Mouse (Mus musculus): ENCODE data around the gene Vsig10. TPM values are rescaled to one million over a fixed set of nuclear protein-coding genes. Genes with fewer than 3 reads are reported as not detected.

The Vsig10 gene
- polyA plus RNA-seq (2015; fragmentation: Nextera tagmentation; extraction: Ambion mirVana) = 10.2 and 11.7 TPM in 2 replicates

- no peaks in the 10 kb centered on the region; the same call in 1 of the 2 replicates for H3K27me3 ChIP-seq
- H3K9ac ChIP-seq = peak within 1 kb of the TSS; percentile 78
- no peaks in the 10 kb centered on the region for H3K36me3 ChIP-seq
- ATAC-seq (ENCODE audit: insufficient number of reproducible peaks, low FRiP score, low TSS enrichment, low read depth) = peak; percentile 66
- H3K9me3 ChIP-seq = no peaks in the 10 kb centered on the region
- WGBS = under 1% methylated on average over 77 of the region's 81 CpGs
- peak within 1 kb of the TSS; percentile 98 for H3K4me2 ChIP-seq
- H3K27ac ChIP-seq = peak within 1 kb of the TSS; percentile 82
- H3K4me3 ChIP-seq = peak within 1 kb of the TSS; percentile 80
- peaks cover 14% of the 10 kb centered on the region for H3K4me1 ChIP-seq
These were observed at the start of gene Vsig10 for GRCm38 (mm10) chr5:117318741-117319629. TSS of gene Vsig10 (plus strand) at chr5:117319083.

DNA sequence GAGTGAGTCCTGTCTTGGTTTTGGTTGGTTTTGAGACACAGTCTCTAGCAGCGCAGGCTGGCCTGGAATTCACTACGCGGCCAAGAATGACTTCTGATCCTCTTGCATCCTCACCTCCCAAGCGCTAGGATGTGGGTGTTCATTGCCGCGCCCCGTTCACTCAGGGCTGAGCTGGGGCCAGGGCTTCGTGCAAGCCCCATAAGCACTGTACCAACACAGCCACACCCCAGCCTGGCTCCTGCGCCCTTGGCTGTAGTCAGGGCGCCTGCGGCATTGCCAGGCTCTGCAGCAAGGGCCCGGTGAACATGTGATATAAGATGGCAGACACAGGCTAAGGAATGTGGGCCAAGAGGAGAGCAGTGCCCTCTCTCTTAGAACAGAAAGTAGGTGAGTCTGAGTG is 49.5 kb upstream of the Vsig10 start:
- WGBS = 93% methylated on average over 12 of the region's 12 CpGs
- Histone ChIP-seq H3K4me2 (no peak overlapping the region), H3K4me3 (no peak overlapping the region), H3K9me3 (no peaks in the 10 kb centered on the region), H3K27ac (no peak overlapping the region), H3K4me1 (no peaks in the 10 kb centered on the region), H3K9ac (no peak overlapping the region), H3K36me3 (peaks cover 5% of the 10 kb centered on the region; the same call in 1 of the 2 replicates), H3K27me3 (no peaks in the 10 kb centered on the region)
- ATAC-seq (ENCODE audit: insufficient number of reproducible peaks, low FRiP score, low TSS enrichment, low read depth) = no peak

DNA sequence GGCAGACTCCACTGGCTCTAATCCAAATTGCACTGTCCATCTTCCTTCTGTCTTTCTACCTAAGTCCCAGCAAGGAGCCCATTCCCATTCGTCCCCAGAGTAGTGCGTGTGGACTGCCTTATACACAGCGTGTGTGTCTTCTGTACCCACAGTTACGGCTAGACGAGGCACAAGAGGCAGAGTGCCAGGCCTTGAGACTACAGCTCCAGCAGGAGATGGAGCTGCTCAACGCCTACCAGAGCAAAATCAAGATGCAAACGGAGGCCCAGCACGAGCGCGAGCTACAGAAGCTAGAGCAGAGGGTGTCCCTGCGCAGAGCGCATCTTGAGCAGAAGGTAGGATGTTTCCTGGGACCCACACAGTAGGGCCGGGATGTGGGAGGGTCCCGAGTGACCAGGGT is 46.9 kb upstream of the Vsig10 start:
- no peak overlapping the region for H3K4me2 ChIP-seq
- H3K4me3 ChIP-seq = no peak overlapping the region
- H3K9me3 ChIP-seq = no peaks in the 10 kb centered on the region
- ATAC-seq (ENCODE audit: insufficient number of reproducible peaks, low FRiP score, low TSS enrichment, low read depth) = no peak
- WGBS = 90% methylated on average over 14 of the region's 14 CpGs
- H3K27ac ChIP-seq = no peak overlapping the region
- no peak overlapping the region for H3K9ac ChIP-seq
- no peaks in the 10 kb centered on the region for H3K4me1 ChIP-seq
- H3K27me3 ChIP-seq = no peaks in the 10 kb centered on the region
- no peaks in the 10 kb centered on the region for H3K36me3 ChIP-seq

DNA sequence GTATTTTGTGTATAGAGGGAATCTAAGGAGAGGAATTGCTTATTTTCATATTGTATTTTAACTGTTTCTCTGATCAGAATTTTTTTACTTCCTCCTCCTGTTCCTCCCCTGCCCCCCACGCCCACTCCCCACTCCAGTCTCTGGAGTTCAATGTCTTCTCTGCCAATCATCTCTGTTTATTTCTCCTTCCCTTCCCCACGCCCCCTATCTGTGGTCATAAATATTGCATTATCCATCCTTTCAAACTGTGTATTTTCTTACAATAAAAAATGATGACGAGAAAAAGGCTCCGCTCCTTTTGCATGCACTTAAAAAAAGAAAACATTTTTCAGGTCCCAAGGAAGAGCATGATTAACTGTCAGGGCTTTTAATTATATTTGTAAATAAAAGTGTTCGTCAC is 44.1 kb upstream of the Vsig10 start:
- Histone ChIP-seq H3K4me3 (no peak overlapping the region), H3K4me1 (no peaks in the 10 kb centered on the region), H3K4me2 (no peak overlapping the region), H3K36me3 (no peaks in the 10 kb centered on the region), H3K9me3 (no peaks in the 10 kb centered on the region), H3K9ac (no peak overlapping the region), H3K27me3 (no peaks in the 10 kb centered on the region), H3K27ac (no peak overlapping the region)
- no peak for ATAC-seq (ENCODE audit: insufficient number of reproducible peaks, low FRiP score, low TSS enrichment, low read depth)
- WGBS = 65% methylated on average over 5 of the region's 5 CpGs

DNA sequence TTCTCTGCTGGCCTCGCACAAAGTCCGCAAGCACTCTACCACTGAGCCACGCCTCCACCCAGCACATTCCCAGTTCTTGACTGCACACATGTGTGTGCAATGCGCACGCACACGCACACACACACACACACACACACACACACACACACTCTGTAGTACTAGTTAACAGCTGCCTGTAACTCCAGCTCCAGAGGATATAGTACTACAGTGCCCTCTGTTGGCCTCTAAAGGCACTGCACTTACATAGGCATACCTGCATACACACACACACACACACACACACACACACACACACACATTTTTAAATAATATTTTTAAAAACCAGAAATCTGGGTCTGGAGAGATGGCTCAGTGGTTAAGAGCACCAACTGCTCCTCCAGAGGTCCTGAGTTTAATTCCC is 41.1 kb upstream of the Vsig10 start:
- H3K9me3 ChIP-seq = no peaks in the 10 kb centered on the region
- no peak overlapping the region for H3K4me3 ChIP-seq
- no peak overlapping the region for H3K27ac ChIP-seq
- H3K4me2 ChIP-seq = no peak overlapping the region
- no peaks in the 10 kb centered on the region for H3K4me1 ChIP-seq
- 97% methylated on average over 6 of the region's 6 CpGs for WGBS
- ATAC-seq (ENCODE audit: insufficient number of reproducible peaks, low FRiP score, low TSS enrichment, low read depth) = no peak
- no peak overlapping the region for H3K9ac ChIP-seq
- H3K36me3 ChIP-seq = peaks cover 21% of the 10 kb centered on the region
- no peaks in the 10 kb centered on the region for H3K27me3 ChIP-seq

DNA sequence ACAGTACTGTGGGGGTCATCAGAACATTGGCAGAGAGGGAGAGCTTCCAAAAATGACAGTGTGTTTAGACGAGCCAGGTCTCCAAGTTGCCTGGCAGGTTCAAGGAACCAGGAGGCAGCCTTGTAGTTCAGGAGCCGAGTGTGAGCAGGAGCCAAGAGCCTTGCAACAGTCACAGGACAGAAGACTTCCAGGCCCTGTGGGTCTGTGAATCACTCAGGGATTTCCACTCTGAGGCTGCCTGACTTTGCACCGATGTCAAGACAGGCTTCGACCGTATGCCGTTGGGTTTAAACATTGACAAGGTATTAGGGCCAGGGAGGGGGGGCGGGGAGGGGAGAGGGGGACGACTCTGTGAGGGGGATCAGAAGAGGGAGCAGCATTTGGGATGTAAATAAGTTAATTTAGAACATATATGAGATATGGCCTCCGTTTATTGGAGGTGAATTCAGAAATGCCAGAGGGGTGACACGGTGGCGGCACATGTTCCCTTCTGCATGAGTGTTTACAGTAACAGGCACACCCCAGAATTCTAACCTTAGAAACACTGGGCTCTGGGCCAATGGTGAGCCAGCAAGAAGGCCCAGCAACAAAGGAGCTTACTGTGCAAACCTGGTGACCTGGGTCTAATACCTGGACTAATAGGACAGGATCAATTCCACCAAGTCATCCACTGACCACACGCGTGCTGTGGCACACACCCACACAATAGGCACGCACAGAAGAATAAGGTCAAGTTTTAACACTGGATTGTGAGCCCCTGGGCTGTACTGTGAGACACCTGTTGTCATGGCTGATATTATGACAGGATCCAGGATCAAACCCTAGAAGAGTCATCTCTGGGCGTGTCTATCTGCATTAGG is 39.8 kb upstream of the Vsig10 start:
- Histone ChIP-seq H3K4me2 (no peak overlapping the region), H3K36me3 (peaks cover 29% of the 10 kb centered on the region), H3K4me3 (no peak overlapping the region), H3K27ac (no peak overlapping the region), H3K4me1 (no peaks in the 10 kb centered on the region; the same call in 1 of the 2 replicates), H3K9me3 (no peaks in the 10 kb centered on the region), H3K9ac (no peak overlapping the region), H3K27me3 (no peaks in the 10 kb centered on the region)
- WGBS = 84% methylated on average over 15 of the region's 15 CpGs
- no peak for ATAC-seq (ENCODE audit: insufficient number of reproducible peaks, low FRiP score, low TSS enrichment, low read depth)

- no peak for ATAC-seq (ENCODE audit: insufficient number of reproducible peaks, low FRiP score, low TSS enrichment, low read depth)
- H3K4me2 ChIP-seq = no peak overlapping the region
- H3K36me3 ChIP-seq = peaks cover 33% of the 10 kb centered on the region
- no peaks in the 10 kb centered on the region for H3K27me3 ChIP-seq
- H3K9ac ChIP-seq = no peak overlapping the region
- 67% methylated on average over 4 of the region's 4 CpGs for WGBS
- H3K27ac ChIP-seq = no peak overlapping the region
- H3K4me1 ChIP-seq = peaks cover under 1% of the 10 kb centered on the region; the same call in 1 of the 2 replicates
- H3K4me3 ChIP-seq = no peak overlapping the region
- H3K9me3 ChIP-seq = no peaks in the 10 kb centered on the region
These were observed 39.2 kb upstream of the Vsig10 start for GRCm38 (mm10) chr5:117279669-117280050.

GRCm38 (mm10) chr5:117281536-117281935 is 37.3 kb upstream of the Vsig10 start:
- Histone ChIP-seq H3K4me3 (no peak overlapping the region), H3K9ac (no peak overlapping the region), H3K9me3 (no peaks in the 10 kb centered on the region), H3K27ac (no peak overlapping the region), H3K27me3 (no peaks in the 10 kb centered on the region), H3K4me2 (no peak overlapping the region), H3K4me1 (peaks cover 13% of the 10 kb centered on the region), H3K36me3 (peaks cover 37% of the 10 kb centered on the region)
- 90% methylated on average over 10 of the region's 10 CpGs for WGBS
- ATAC-seq (ENCODE audit: insufficient number of reproducible peaks, low FRiP score, low TSS enrichment, low read depth) = no peak

GRCm38 (mm10) chr5:117282360-117282759 is 36.5 kb upstream of the Vsig10 start:
- Histone ChIP-seq H3K4me1 (peaks cover 14% of the 10 kb centered on the region), H3K27me3 (no peaks in the 10 kb centered on the region), H3K9ac (no peak overlapping the region), H3K27ac (no peak overlapping the region), H3K4me2 (no peak overlapping the region), H3K36me3 (peaks cover 37% of the 10 kb centered on the region), H3K9me3 (no peaks in the 10 kb centered on the region), H3K4me3 (no peak overlapping the region)
- WGBS = 91% methylated on average over 8 of the region's 8 CpGs
- ATAC-seq (ENCODE audit: insufficient number of reproducible peaks, low FRiP score, low TSS enrichment, low read depth) = no peak

GRCm38 (mm10) chr5:117284029-117284428 is 34.9 kb upstream of the Vsig10 start:
- peaks cover 37% of the 10 kb centered on the region for H3K36me3 ChIP-seq
- H3K27ac ChIP-seq = no peak overlapping the region
- peaks cover 23% of the 10 kb centered on the region for H3K4me1 ChIP-seq
- H3K4me2 ChIP-seq = no peak overlapping the region
- H3K4me3 ChIP-seq = no peak overlapping the region
- H3K9me3 ChIP-seq = no peaks in the 10 kb centered on the region
- H3K9ac ChIP-seq = no peak overlapping the region
- no peak for ATAC-seq (ENCODE audit: insufficient number of reproducible peaks, low FRiP score, low TSS enrichment, low read depth)
- WGBS = 80% methylated on average over 9 of the region's 9 CpGs
- H3K27me3 ChIP-seq = no peaks in the 10 kb centered on the region

DNA sequence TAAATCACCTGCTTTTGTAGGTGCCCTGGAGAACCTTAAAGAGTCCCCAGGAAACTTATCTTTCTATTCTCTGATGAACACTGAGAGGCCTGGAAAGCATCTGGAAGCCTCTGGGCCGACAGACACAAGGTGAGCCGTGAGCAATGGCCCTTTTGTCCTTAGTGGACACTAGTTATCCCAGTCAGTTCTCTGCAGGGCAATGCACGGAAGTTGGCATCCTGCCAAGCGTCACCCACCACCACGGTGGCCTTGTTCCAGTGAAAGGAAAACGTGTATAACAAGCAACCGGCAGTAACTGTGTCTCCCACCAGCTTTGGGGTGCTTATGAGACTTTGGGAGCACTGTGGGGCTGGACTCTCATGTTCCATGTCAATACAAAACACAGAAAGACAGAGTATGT is 34.2 kb upstream of the Vsig10 start:
- no peak overlapping the region for H3K4me2 ChIP-seq
- no peak overlapping the region for H3K4me3 ChIP-seq
- H3K27me3 ChIP-seq = no peaks in the 10 kb centered on the region
- H3K9me3 ChIP-seq = no peaks in the 10 kb centered on the region
- no peak for ATAC-seq (ENCODE audit: insufficient number of reproducible peaks, low FRiP score, low TSS enrichment, low read depth)
- H3K9ac ChIP-seq = no peak overlapping the region
- H3K4me1 ChIP-seq = peaks cover 23% of the 10 kb centered on the region
- 59% methylated on average over 7 of the region's 7 CpGs for WGBS
- peaks cover 37% of the 10 kb centered on the region for H3K36me3 ChIP-seq
- no peak overlapping the region for H3K27ac ChIP-seq

GRCm38 (mm10) chr5:117285266-117285665 is 33.6 kb upstream of the Vsig10 start:
- H3K27me3 ChIP-seq = no peaks in the 10 kb centered on the region
- H3K36me3 ChIP-seq = peaks cover 35% of the 10 kb centered on the region
- H3K4me3 ChIP-seq = no peak overlapping the region
- H3K27ac ChIP-seq = no peak overlapping the region
- no peaks in the 10 kb centered on the region; the same call in 1 of the 2 replicates for H3K9me3 ChIP-seq
- WGBS = 69% methylated on average over 4 of the region's 4 CpGs
- peaks cover 23% of the 10 kb centered on the region for H3K4me1 ChIP-seq
- ATAC-seq (ENCODE audit: insufficient number of reproducible peaks, low FRiP score, low TSS enrichment, low read depth) = no peak
- H3K9ac ChIP-seq = no peak overlapping the region
- H3K4me2 ChIP-seq = no peak overlapping the region

All from limb, embryonic 15.5 days (tissue).